Mouse (Mus musculus): ENCODE measurements around the gene Cdk19. TPM values are rescaled to one million over a fixed set of nuclear protein-coding genes. Genes with fewer than 3 reads are reported as not detected.
A peak's percentile ranks its signal among the peaks of the same experiment; 100 is the strongest.

Cdk19 gene
- polyA plus RNA-seq, 1 experiment from 2014 or later: 9.6 TPM

- Histone ChIP-seq H3K4me2 (ENCODE audit: low read depth, low read length) (no peak overlapping the region), H3K27me3 (replicated peaks; ENCODE audit: control insufficient read depth, insufficient read depth, low read length) (no peaks in the 10 kb centered on the region), H3K36me3 (ENCODE audit: control insufficient read depth, insufficient read depth, low read length) (no peaks in the 10 kb centered on the region), H3K4me3 (ENCODE audit: low read depth, low read length) (no peak overlapping the region), H3K4me1 (ENCODE audit: control insufficient read depth, insufficient read depth, low read length) (no peaks in the 10 kb centered on the region), H3K9me3 (ENCODE audit: control insufficient read depth, low read length) (no peaks in the 10 kb centered on the region), H3K9ac (ENCODE audit: low read depth, low read length) (no peak overlapping the region), H3K27ac (replicated peaks; ENCODE audit: low read depth, low read length) (no peak overlapping the region)
- DNase-seq (ENCODE audit: low spot score) (no peak), ATAC-seq (ENCODE audit: low read depth) (no peak)
- WGBS: 50% methylated on average over 2 of the region's 2 CpGs
Measured at GRCm38 (mm10) chr10:40358166-40358565, 18.8 kb downstream of the Cdk19 start.

DNA sequence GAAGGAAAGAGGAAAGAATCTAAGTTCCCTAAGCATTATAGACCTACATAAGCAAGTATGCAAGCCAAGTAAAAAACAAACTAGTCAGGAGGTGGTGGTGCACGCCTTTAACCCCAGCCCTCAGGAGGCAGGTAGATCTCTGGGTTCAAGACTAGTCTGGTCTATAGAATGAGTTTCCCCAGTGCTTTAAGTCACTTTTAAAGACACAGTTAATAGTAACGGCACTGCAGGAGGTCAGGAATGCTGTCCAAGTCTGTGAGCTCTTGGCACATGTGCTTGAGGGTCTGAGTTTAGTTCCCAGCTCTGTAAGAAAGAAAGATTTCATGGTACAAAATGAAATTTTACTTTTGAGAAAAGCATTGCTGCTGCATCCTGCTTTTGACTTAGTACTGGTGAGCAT is 19.8 kb downstream of the Cdk19 start:
- H3K9ac ChIP-seq (ENCODE audit: low read depth, low read length): no peak overlapping the region
- H3K36me3 ChIP-seq (ENCODE audit: control insufficient read depth, insufficient read depth, low read length): no peaks in the 10 kb centered on the region
- no peaks in the 10 kb centered on the region for H3K9me3 ChIP-seq (ENCODE audit: control insufficient read depth, low read length)
- no peaks in the 10 kb centered on the region for H3K27me3 ChIP-seq (replicated peaks; ENCODE audit: control insufficient read depth, insufficient read depth, low read length)
- no peak overlapping the region for H3K4me2 ChIP-seq (ENCODE audit: low read depth, low read length)
- 76% methylated on average over 2 of the region's 2 CpGs for WGBS
- H3K4me3 ChIP-seq (ENCODE audit: low read depth, low read length): no peak overlapping the region
- H3K4me1 ChIP-seq (ENCODE audit: control insufficient read depth, insufficient read depth, low read length): no peaks in the 10 kb centered on the region
- no peak overlapping the region for H3K27ac ChIP-seq (replicated peaks; ENCODE audit: low read depth, low read length)
- DNase-seq (ENCODE audit: low spot score) (no peak), ATAC-seq (ENCODE audit: low read depth) (no peak)

DNA sequence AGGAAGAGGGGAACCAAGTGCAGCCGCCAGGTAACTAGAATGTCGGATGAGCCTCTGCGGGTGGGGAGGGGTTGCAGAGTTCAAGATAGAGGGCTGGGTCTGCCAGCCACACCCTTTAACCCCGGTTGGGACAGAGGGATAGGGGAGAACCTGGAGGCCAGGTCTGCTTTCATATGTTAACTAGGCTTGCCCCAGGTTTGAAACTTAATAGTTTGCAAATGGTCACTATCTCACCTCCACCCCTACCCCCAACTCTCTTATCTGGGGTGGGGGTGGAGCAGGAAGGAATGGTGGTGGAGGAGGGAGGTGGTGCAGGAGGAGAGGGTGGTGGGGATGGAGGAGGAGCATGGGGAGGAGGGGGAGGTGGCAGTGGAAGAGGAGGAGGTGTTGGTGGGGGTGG is 23.6 kb downstream of the Cdk19 start:
- H3K27me3 ChIP-seq (replicated peaks; ENCODE audit: control insufficient read depth, insufficient read depth, low read length): no peaks in the 10 kb centered on the region

GRCm38 (mm10) chr10:40364642-40365361 is 25.4 kb downstream of the Cdk19 start:
- Histone ChIP-seq H3K4me3 (ENCODE audit: low read depth, low read length) (no peak overlapping the region), H3K27ac (replicated peaks; ENCODE audit: low read depth, low read length) (no peak overlapping the region), H3K4me1 (ENCODE audit: control insufficient read depth, insufficient read depth, low read length) (peaks cover 9% of the 10 kb centered on the region; the same call in 1 of the 2 replicates), H3K36me3 (ENCODE audit: control insufficient read depth, insufficient read depth, low read length) (no peaks in the 10 kb centered on the region), H3K27me3 (replicated peaks; ENCODE audit: control insufficient read depth, insufficient read depth, low read length) (no peaks in the 10 kb centered on the region), H3K4me2 (ENCODE audit: low read depth, low read length) (no peak overlapping the region), H3K9ac (ENCODE audit: low read depth, low read length) (no peak overlapping the region), H3K9me3 (ENCODE audit: control insufficient read depth, low read length) (no peaks in the 10 kb centered on the region)
- no peak for ATAC-seq (ENCODE audit: low read depth)
- 65% methylated on average over 5 of the region's 5 CpGs for WGBS
- DNase-seq (ENCODE audit: low spot score): no peak

More for the DNA sequence above, 23.6 kb downstream of the Cdk19 start:
- no peak overlapping the region for H3K4me2 ChIP-seq (ENCODE audit: low read depth, low read length)
- WGBS: 22% methylated on average over 4 of the region's 4 CpGs
- no peak for ATAC-seq (ENCODE audit: low read depth)
- no peak overlapping the region for H3K4me3 ChIP-seq (ENCODE audit: low read depth, low read length)
- H3K9ac ChIP-seq (ENCODE audit: low read depth, low read length): no peak overlapping the region
- no peaks in the 10 kb centered on the region for H3K9me3 ChIP-seq (ENCODE audit: control insufficient read depth, low read length)
- H3K36me3 ChIP-seq (ENCODE audit: control insufficient read depth, insufficient read depth, low read length): no peaks in the 10 kb centered on the region
- no peak for DNase-seq (ENCODE audit: low spot score)
- H3K4me1 ChIP-seq (ENCODE audit: control insufficient read depth, insufficient read depth, low read length): no peaks in the 10 kb centered on the region; the same call in 1 of the 2 replicates
- no peak overlapping the region for H3K27ac ChIP-seq (replicated peaks; ENCODE audit: low read depth, low read length)

GRCm38 (mm10) chr10:40365991-40366390 is 26.6 kb downstream of the Cdk19 start:
- H3K27ac ChIP-seq (replicated peaks; ENCODE audit: low read depth, low read length): no peak overlapping the region
- no peak overlapping the region for H3K9ac ChIP-seq (ENCODE audit: low read depth, low read length)
- peaks cover 9% of the 10 kb centered on the region; the same call in 1 of the 2 replicates for H3K4me1 ChIP-seq (ENCODE audit: control insufficient read depth, insufficient read depth, low read length)
- no peaks in the 10 kb centered on the region for H3K36me3 ChIP-seq (ENCODE audit: control insufficient read depth, insufficient read depth, low read length)
- WGBS: 82% methylated on average over 2 of the region's 2 CpGs
- no peaks in the 10 kb centered on the region for H3K27me3 ChIP-seq (replicated peaks; ENCODE audit: control insufficient read depth, insufficient read depth, low read length)
- DNase-seq (ENCODE audit: low spot score) (no peak), ATAC-seq (ENCODE audit: low read depth) (no peak)
- H3K4me3 ChIP-seq (ENCODE audit: low read depth, low read length): no peak overlapping the region
- no peak overlapping the region for H3K4me2 ChIP-seq (ENCODE audit: low read depth, low read length)
- H3K9me3 ChIP-seq (ENCODE audit: control insufficient read depth, low read length): no peaks in the 10 kb centered on the region

DNA sequence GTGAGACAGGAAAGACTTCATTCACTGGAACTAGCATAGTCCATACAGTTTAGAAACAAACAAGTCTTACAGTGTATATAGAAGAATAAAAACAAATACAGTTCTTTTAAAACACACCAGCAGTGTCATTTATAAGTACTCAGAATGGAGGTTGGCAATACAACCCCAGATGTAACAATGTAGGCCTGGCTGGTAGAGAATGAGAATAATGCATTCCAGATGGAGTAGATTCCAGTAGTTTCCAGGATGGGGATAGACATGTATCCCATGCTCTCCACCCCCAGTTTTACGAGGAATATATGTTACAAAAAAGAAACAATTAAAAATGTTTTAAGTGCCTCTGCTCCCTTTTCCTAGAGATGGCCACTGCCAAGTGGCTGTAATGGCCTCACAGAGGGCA is 29.2 kb downstream of the Cdk19 start:
- Histone ChIP-seq H3K4me3 (ENCODE audit: low read depth, low read length) (no peak overlapping the region), H3K9ac (ENCODE audit: low read depth, low read length) (no peak overlapping the region), H3K4me1 (ENCODE audit: control insufficient read depth, insufficient read depth, low read length) (peaks cover 21% of the 10 kb centered on the region), H3K4me2 (ENCODE audit: low read depth, low read length) (no peak overlapping the region), H3K9me3 (ENCODE audit: control insufficient read depth, low read length) (no peaks in the 10 kb centered on the region), H3K27me3 (replicated peaks; ENCODE audit: control insufficient read depth, insufficient read depth, low read length) (no peaks in the 10 kb centered on the region), H3K36me3 (ENCODE audit: control insufficient read depth, insufficient read depth, low read length) (no peaks in the 10 kb centered on the region), H3K27ac (replicated peaks; ENCODE audit: low read depth, low read length) (peak overlapping the region; percentile 58; the same call in 1 of the 2 replicates)
- 17% methylated on average over 1 of the region's 1 CpGs for WGBS
- ATAC-seq (ENCODE audit: low read depth) (no peak), DNase-seq (ENCODE audit: low spot score) (no peak)

DNA sequence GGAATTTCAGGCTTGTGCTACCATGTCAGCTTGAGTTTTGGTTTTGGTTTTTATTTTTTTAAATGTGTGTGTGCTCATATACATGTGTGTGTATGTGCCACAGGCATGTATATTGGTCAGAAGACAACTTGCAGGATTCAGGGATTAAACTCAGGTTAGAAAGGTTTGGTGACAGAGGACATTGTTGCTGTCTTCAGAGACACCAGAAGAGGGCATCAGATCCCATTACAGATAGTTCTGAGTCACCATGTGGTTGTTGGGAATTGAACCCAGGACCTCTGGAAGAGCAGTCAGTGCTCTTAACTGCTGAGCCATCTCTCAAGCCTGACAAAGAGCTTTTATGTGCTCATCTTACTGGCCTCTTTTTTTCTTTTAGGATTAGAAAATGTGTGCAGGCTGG is 30.8 kb downstream of the Cdk19 start:
- Histone ChIP-seq H3K36me3 (ENCODE audit: control insufficient read depth, insufficient read depth, low read length) (no peaks in the 10 kb centered on the region), H3K9me3 (ENCODE audit: control insufficient read depth, low read length) (no peaks in the 10 kb centered on the region), H3K4me1 (ENCODE audit: control insufficient read depth, insufficient read depth, low read length) (peaks cover 21% of the 10 kb centered on the region), H3K4me2 (ENCODE audit: low read depth, low read length) (no peak overlapping the region), H3K4me3 (ENCODE audit: low read depth, low read length) (no peak overlapping the region), H3K27me3 (replicated peaks; ENCODE audit: control insufficient read depth, insufficient read depth, low read length) (no peaks in the 10 kb centered on the region), H3K9ac (ENCODE audit: low read depth, low read length) (no peak overlapping the region), H3K27ac (replicated peaks; ENCODE audit: low read depth, low read length) (no peak overlapping the region; the same call in 1 of the 2 replicates)
- DNase-seq (ENCODE audit: low spot score): no peak
- no peak for ATAC-seq (ENCODE audit: low read depth)

- Histone ChIP-seq H3K9ac (ENCODE audit: low read depth, low read length) (no peak overlapping the region), H3K4me2 (ENCODE audit: low read depth, low read length) (no peak overlapping the region), H3K4me3 (ENCODE audit: low read depth, low read length) (no peak overlapping the region), H3K27me3 (replicated peaks; ENCODE audit: control insufficient read depth, insufficient read depth, low read length) (no peaks in the 10 kb centered on the region), H3K36me3 (ENCODE audit: control insufficient read depth, insufficient read depth, low read length) (no peaks in the 10 kb centered on the region), H3K9me3 (ENCODE audit: control insufficient read depth, low read length) (no peaks in the 10 kb centered on the region), H3K4me1 (ENCODE audit: control insufficient read depth, insufficient read depth, low read length) (peaks cover 21% of the 10 kb centered on the region), H3K27ac (replicated peaks; ENCODE audit: low read depth, low read length) (peak overlapping the region; percentile 82)
- ATAC-seq (ENCODE audit: low read depth): no peak
- 55% methylated on average over 8 of the region's 8 CpGs for WGBS
- no peak for DNase-seq (ENCODE audit: low spot score)
Measured at GRCm38 (mm10) chr10:40371184-40371913, 32.0 kb downstream of the Cdk19 start.

All from embryonic facial prominence, embryonic 14.5 days (tissue).